Mouse (Mus musculus): ENCODE measurements around the gene Ptprc. TPM values are rescaled to one million over a fixed set of nuclear protein-coding genes. Genes with fewer than 3 reads are reported as not detected.
A peak's percentile ranks its signal among the peaks of the same experiment; 100 is the strongest.

Gene Ptprc
- polyA plus RNA-seq, 1 experiment from 2014 or later, result 0.82 TPM

- Histone ChIP-seq H3K36me3 (replicated peaks) (no peaks in the 10 kb centered on the region), H3K27ac (peak overlapping the region; percentile 38; the same call in 1 of the 2 replicates)
- ATAC-seq (ENCODE audit: low FRiP score), result peak; percentile 75
These were observed 153.3 kb downstream of the Ptprc start for GRCm38 (mm10) chr1:138021962-138022917.

More at GRCm38 (mm10) chr1:138021962-138022917, 153.3 kb downstream of the Ptprc start:
- Histone ChIP-seq H3K4me2 (peak overlapping the region; percentile 15; the same call in 1 of the 2 replicates), H3K27me3 (no peaks in the 10 kb centered on the region), H3K9ac (no peak overlapping the region), H3K4me3 (replicated peaks) (no peak overlapping the region), H3K4me1 (peaks cover 11% of the 10 kb centered on the region), H3K9me3 (no peaks in the 10 kb centered on the region)
- 33% methylated on average over 11 of the region's 11 CpGs for WGBS

Other genes with a start within 250 kb of the Ptprc start
- 0.23 TPM in 1 of 2 replicates, not detected in the other for gene Atp6v1g3, start 98.0 kb upstream of the Ptprc start, polyA plus RNA-seq (2016; fragmentation: Nextera tagmentation; extraction: Ambion mirVana)